Mouse (Mus musculus): ENCODE measurements around the gene Gramd1b.
"Not testable (repeated sequence)": the region's sequence is repeated elsewhere in the genome, so short reads cannot be mapped to it uniquely, and the experiment has no call there.

Gene Gramd1b

DNA sequence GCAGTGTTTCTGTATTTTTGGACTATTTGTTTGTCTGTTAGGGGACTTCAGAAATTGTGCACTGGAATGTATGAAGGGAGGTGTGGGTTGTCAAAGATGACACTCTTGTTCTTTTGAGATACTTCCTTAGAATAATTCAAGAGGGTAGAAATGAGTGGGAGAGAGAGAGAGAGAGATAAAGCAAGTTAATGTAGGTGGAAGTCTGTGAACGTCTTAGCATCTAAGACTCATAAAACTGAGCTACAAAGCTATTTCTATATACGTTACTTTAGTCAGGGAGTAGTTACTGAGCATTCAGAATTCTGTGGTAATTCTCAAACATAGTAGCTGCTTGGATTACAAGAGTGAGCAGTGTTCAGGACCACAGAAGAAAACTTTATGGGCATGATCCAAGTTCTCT, 19.2 kb downstream of the Gramd1b start:
- no peak for DNase-seq (ENCODE audit: low spot score)

GRCm38 (mm10) chr9:40509479-40509878, 21.7 kb downstream of the Gramd1b start:
- DNase-seq (ENCODE audit: low spot score): no peak

GRCm38 (mm10) chr9:40506576-40506975, 24.6 kb downstream of the Gramd1b start:
- DNase-seq (ENCODE audit: low spot score): no peak

DNA sequence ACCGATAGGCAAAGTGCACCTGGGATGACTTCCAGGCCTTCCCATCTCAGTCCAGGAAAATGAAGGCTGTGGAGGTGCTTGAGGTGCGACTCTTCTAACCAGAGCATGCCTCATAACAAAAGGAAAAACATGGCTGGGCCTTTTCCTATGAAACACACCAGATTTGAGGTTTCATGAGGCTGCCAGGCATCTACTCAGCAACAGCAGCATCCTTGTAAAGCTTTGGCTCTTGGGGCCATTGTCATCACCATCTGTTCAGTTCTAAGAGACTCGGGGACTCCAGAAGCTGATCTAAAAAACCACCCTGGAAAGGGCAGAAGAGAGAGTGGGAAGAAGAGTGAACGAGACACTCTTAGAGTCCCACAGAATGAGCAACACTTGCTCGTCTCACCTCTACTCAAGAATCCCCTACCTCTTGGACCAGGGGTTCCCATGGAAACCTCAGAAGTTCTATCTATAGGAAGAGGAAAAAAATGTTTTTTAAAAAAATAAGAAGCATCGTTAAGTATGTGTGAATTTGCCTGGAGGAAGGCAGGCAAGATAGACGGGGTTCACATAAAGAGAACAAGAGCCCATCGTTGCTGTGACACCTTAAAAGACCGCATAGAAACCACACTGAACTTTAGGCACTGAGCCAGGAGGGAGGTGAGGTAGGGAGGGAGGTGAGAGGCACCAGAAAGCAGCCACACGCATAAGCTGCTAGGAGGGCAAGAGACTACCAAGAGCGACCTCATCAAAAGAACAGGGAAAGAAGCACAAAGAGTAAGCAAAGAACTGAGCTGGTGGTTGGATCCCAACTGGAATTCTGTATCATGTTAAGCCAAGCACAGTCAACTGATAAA, 25.5 kb downstream of the Gramd1b start:
- no peak for DNase-seq (ENCODE audit: low spot score)

DNA sequence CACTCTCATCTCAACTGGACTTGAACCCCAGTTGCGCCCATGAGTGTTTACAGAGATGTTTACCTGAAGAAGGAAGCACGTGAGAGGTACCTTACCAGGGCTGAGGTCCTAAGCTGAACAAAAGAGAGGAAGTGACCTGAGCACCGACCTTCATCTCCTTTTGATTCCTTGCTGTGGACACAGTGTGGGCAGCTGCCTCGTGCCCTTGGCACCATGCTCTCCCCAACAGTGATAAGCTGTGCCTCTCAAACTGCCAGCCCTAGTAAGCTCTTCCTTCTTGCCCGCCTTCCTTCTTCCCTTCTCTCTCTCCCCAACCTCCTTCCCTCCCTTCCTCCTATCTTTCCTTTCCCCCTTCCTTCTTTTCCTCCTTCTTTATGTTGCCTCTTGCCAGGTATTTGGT, 26.3 kb downstream of the Gramd1b start:
- no peak for DNase-seq (ENCODE audit: low spot score)

- no peak for DNase-seq (ENCODE audit: low spot score)
Observed at GRCm38 (mm10) chr9:40500691-40501090, 30.5 kb downstream of the Gramd1b start.

DNA sequence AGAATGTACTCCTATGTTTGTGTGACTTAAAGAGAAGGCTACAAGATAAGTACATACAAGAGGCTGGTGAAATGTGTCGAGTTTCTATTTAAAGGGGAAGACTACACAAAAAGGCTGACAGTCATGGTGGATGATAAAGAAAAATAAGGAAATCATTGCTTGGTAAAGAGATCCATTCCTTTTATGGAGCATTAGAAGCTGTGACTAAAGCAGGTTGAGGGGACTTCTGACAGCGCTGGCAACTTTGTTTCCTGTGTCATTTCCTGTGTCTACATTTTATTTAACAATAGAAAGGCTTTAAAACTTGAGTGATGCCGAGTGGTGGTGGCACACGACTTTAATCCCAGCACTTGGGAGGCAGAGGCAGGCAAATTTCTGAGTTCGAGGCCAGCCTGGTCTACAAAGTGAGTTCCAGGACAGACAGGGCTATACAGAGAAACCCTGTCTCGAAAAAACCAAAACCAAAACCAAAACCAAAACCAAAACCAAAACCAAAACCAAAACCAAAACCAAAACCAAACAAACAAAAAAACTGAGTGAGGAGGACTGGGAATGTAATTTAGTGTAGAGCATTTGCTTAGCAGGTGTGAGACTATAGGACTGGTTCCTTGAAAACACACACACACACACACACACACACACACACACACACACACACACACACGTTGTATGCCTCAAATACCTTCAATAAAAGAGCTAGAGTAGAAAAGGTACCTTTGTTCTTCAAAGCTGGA, 48.7 kb downstream of the Gramd1b start:
- not testable (repeated sequence) for DNase-seq (ENCODE audit: low spot score)

GRCm38 (mm10) chr9:40481271-40481670, 49.9 kb downstream of the Gramd1b start:
- DNase-seq (ENCODE audit: low spot score): no peak

DNA sequence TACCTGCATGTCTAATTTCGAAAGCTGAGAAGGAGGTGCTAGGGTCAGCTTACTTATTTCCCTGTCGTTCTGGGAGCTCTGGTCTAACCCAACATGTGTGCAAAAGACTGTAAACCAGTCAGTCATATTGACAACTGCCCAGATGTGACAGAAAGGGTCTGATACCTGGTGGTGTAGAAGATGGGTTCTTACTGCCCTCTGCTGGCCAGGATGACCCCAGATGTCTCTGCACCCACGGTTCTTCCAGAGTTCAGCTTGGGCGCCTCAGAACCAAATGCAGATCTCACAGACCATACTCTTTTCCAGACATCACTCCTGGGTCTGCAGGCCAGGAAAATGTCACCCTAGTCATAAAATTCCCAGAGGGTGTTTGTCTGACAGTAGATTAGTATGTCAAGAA, 51.9 kb downstream of the Gramd1b start:
- peak; percentile 64 for DNase-seq (ENCODE audit: low spot score)

GRCm38 (mm10) chr9:40478146-40478900, 52.9 kb downstream of the Gramd1b start:
- no peak for DNase-seq (ENCODE audit: low spot score)

- DNase-seq (ENCODE audit: low spot score): no peak
Observed at GRCm38 (mm10) chr9:40477611-40478010, 53.6 kb downstream of the Gramd1b start.

DNA sequence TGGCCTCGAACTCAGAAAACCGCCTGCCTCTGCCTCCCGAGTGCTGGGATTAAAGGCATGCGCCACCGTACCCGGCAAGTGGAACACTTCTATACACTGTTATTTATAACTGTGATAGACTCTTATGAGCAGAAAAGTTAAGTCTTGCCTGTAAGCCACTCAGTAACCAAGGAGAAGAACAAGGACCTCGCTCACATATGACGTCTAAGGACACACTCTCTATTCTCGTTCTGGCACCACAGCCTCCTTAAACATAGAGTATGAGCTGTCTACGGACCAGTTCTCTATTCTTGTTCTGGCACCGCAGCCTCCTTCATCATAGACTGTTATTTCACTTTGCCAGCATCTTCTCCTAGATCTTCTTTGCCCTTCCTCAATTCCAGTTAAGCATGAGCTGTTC, 55.1 kb downstream of the Gramd1b start:
- DNase-seq (ENCODE audit: low spot score): no peak

DNA sequence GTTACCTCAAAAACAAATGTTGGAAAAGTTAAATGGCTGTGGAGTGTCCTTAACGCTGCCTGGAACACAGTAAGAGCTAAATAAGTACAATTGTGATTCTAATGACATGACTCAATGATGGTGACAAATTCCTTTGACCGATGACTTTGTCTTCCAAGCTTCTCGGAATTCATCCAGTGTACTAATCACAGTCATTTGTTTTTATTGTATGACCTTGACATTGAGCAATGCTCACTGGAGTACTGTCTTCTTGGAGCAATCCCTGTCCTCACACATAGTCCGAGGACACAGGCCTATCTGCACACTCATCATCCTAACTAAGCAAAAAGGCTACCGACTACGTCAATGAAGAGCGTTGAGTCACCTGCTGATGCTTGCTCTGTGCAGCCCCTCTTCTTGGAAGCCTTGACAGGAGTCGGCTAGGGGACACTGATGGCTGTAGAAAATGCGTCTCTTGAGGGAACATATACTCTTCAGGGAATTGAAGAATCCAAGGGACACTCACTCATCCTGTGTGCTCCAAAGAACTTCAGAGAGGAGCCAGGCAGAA, 58.1 kb downstream of the Gramd1b start:
- DNase-seq (ENCODE audit: low spot score): no peak

- no peak for DNase-seq (ENCODE audit: low spot score)
Observed at GRCm38 (mm10) chr9:40469403-40470137, 61.6 kb downstream of the Gramd1b start.

DNA sequence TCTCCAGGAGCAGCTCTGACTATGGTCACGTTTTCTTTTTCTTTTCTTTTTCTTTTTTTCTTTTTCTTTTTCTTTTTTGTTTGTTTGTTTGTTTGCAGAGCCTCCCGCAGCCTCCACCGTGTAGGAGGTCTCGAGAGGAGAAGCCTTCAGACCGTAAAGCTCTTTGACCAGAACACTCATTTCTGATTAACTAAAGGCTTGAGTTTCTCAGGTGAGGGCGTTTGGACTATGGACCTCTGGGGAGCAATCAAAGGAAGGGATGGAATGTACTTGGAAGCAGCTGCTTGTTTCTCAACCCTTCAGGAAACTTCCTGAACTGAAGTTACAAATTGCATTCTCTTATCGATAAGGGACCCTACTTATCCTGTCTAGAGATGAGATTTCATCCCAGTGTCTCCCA, 64.4 kb downstream of the Gramd1b start:
- DNase-seq (ENCODE audit: low spot score): no peak

GRCm38 (mm10) chr9:40465596-40465995, 65.6 kb downstream of the Gramd1b start:
- DNase-seq (ENCODE audit: low spot score): no peak

GRCm38 (mm10) chr9:40462401-40462800, 68.8 kb downstream of the Gramd1b start:
- no peak for DNase-seq (ENCODE audit: low spot score)

- no peak for DNase-seq (ENCODE audit: low spot score)
Observed at GRCm38 (mm10) chr9:40460781-40461180, 70.4 kb downstream of the Gramd1b start.

DNA sequence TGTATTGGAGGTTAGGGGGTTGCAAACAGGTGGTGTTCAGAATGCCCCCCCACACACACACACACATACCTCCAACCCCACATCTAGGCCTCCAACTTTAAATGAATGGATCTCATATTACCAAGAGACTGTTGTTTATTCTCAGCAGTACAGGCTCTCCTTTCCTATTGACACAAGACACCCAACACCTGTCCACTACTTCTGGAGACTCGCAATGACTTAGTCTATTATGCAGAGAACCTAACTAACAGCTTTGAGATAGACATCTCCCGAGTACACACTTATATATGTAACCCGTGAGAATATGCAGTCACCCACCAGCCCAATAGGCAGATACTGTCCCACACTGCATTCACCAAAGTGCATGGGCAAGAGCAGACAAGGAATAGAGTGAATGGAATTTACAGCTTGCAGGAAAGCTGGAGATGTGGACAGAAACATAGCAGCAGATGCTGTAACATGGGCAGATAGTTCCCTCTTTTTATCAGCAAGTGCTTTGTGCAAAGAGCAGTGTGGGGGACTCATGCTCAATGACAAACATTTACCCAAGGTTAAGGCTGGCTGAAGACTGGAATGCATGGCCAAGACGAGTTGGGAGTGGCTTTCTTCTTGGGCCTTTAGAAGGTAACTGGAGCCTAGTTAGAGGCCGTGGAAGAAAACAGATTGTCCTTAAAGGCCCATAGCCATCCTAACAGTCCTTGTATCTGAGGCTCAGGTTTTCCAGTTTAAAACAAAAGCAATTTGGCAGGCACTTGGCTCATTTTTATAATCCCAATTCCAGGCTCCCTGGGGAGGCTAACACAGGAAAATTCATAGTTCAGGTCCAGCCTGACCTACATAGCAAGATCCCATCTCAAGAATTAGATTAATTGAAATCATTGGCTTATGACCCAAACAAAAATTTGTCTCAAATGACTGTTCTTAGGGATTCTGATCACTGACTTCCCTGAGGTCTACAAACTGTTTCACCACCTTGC, 71.6 kb downstream of the Gramd1b start:
- DNase-seq (ENCODE audit: low spot score): no peak

DNA sequence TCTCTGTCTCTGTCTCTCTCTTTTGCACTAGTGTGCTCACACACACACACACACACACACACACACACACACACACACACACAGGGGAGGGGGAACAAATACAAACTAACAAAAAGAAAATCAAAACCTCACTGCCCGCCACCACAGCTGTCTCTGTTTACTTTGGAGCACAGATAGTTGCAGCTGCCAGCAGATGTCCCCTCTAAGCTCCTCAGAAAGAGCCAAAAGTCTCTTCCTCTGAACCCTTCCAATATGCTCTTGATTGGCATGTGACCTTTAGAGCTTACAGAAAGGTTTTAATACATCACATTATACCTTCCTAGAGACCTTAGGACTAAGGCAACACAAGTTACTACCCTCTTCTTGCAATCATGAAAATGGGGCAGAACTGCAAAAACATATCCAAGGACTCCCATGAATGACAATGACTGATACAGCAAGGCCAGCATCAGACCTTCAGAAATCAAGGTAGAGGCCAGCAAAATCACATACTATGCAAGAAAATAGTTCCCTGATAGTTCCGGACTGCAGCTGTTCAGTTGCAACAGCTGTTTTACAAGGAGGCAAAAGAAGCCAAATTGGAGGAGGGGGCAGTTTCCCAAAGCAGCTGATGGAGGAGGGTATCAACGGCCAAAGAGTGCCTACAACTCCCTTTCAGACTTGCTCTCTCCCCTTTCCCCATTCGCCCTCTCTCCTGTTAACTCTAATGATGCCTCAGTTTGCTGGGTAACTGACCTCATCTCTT, 72.5 kb downstream of the Gramd1b start:
- DNase-seq (ENCODE audit: low spot score): no peak

All from embryo, embryonic 10 days (tissue).